Mouse (Mus musculus): ENCODE measurements around the gene Rnf186. TPM values are rescaled to one million over a fixed set of nuclear protein-coding genes. Genes with fewer than 3 reads are reported as not detected.
A peak's percentile ranks its signal among the peaks of the same experiment; 100 is the strongest.

The Rnf186 gene
- total RNA-seq (2022), result not detected

DNA sequence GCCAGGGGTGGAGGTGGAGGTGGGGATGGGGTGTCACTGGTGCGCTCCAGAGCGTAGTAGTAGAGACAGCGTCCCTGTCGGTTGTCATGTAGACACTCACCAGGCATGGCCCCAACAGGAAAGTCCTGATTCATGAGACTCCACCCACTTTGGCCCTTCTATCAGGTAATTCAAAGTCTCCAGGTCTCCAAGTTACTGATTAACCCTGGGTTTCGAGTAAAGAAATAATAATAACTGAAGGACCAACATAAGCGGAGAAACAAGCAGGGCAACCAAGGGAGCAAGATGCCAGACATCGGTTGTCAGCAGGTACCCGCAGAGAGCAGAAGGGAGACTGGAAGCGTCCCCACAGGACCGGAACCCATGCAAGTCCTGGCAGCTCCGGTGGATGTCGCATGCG, at the start of gene Rnf186:
Rnf186 (plus strand) TSS at position 247 of the 400 bp plus-strand sequence.
- DNase-seq, result no peak

- DNase-seq, result no peak
Observed at GRCm38 (mm10) chr4:138917282-138917681, 49.6 kb upstream of the Rnf186 start.

GRCm38 (mm10) chr4:138921254-138922130, 45.4 kb upstream of the Rnf186 start:
- DNase-seq, result no peak

GRCm38 (mm10) chr4:138922131-138922459, 44.8 kb upstream of the Rnf186 start:
- peak; percentile 86 for DNase-seq

DNA sequence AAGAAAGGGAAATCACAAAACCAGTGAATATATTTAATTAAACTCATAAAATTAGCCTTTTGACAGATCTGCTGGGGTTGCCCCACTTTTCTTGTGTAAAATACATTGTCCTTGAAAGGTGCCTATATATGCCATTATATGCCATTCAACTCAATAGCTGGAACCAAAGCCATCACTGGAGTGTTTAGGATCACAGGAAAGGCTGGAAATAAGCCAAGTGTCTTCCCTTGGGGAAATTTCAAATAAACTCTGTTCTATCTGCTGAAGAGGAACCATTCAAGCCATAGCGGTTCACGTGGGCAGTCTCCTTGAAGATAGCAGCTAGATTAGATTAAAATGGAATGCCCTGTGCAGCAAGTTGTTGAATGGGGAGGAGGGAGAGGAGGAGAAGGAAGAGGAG, 41.4 kb upstream of the Rnf186 start:
- DNase-seq, result no peak

GRCm38 (mm10) chr4:138933862-138934261, 33.0 kb upstream of the Rnf186 start:
- no peak for DNase-seq

DNA sequence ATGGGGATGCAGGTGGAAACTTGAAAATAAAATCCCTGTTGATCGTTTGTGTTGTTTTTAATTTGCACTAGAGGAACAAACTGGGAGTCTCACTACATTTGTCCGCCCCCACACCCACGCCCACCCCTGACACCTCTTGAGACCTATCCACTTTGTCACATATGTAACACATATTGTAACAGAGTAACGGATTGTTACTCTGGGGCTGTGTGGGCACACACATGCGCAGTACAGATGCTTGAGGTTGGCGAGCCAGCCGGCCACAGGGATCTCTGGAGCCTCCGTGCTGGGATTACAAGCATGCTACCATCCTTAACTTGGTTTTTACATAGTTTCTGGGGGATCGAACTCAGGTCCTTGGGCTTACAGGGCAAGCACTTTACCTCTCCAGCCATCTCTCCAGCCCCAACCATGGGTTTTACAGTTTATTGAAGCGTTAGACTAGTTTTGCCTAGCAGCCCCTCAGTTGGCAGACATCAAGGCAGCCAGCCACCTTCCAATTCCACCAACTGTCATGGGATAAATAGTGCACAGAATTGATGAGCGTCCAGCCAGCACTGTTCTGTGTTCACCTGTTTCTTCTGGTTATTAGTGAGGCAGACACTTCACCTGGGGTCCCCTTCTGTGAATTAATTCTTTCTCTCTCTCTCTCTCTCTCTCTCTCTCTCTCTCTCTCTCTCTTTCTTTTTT, 32.3 kb upstream of the Rnf186 start:
- DNase-seq, result no peak

DNA sequence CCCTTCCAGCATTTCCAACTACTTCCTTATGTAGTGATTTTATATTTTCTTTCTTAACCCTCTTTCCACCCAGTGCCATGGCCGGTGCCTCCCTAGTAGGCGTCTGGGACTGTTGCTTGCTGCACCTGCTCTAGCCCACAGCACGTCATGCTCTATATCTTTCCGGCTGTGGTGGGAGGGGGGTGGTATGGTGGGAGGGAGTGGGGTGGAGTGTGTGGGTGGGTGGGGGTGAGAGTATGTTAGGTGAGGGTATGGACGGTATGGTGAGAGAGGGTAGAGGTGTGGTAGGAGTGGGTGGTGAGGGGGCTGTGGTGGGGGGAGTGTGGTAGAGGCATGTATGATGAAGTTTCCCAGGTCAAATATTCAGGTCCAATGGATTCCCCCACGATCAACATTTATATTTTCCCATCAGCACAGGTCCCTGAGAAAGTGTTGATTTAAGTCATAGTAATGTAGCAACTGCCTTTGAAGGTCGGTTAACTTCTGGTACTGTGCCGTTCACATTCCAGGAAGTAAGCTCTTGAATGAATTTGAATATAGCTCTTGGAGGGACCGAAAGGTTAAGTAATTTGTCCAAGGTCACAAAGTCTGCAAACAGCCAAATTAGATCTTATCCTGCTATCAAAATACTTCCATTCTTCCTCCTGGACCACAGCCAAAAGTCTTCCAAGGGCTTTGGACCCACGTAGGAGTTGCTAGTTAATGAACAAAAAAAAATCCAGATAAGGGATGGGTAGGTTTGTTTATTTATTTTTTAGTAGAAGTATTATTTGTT, 28.2 kb upstream of the Rnf186 start:
- no peak for DNase-seq

DNA sequence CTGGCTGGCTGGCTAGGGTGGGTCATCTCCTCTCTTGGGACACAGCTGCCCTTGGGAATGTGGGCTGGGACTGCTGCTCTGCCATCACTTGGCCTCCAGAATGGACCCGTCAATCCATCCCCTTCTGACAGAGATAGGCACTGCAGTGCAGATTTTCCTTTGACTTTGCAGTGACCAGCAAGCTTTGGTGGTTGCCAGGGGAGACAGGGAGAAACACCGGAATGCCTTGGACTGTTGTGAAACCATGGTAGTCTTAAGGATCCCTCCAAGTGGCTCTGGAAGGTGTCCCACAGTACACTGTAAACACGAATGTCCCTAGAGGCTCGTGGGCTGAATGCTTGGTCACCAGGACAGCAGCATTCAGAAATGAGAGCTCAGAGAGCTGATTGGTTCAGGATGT, 27.4 kb upstream of the Rnf186 start:
- DNase-seq, result no peak

- DNase-seq, result no peak
Observed at GRCm38 (mm10) chr4:138941401-138941800, 25.5 kb upstream of the Rnf186 start.

- no peak for DNase-seq
Observed at GRCm38 (mm10) chr4:138941966-138942365, 24.9 kb upstream of the Rnf186 start.

DNA sequence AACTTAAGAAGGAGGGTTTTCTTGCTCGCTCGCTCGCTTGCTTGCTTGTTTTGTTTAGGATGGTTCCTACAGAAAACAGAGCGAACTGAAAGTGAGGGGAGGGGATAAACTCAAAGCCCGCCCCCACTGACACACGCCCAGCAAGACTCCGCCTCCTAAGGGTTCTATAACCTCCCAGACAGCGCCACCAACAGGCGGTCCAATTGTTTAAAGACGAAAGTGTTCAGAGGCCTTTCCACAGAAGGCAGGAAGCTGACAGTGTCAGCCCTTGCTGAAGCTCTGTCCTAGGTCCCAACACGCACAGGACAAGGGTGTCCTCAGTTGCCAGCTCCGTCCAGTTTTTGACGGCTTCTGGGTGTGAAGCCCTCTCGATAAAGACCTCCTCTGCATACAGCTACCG, 23.2 kb upstream of the Rnf186 start:
- DNase-seq, result peak; percentile 62

GRCm38 (mm10) chr4:138948257-138948656, 18.7 kb upstream of the Rnf186 start:
- no peak for DNase-seq

- DNase-seq, result no peak
Observed at GRCm38 (mm10) chr4:138958612-138959011, 8.3 kb upstream of the Rnf186 start.

- DNase-seq, result no peak
Observed at GRCm38 (mm10) chr4:138959120-138959519, 7.8 kb upstream of the Rnf186 start.

DNA sequence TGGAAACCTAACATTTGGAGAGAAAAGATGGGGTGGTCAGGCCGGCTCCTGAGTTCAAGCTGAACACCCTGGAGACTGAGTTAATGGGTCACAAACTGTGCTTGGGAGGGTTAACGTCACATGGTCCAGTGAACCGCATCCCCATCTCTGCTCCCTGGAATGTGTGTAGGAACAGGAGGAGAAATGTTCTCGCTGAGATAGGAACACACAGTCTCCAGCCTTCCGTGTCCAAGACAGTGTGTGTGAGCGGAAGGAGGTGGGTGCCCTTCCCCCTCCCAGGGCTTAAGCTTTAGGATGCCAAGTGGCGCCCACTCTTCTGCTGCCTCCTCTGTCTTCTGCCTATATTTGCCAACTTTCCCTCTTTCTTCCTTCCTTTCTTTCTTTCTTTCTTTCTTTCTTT, 7.0 kb upstream of the Rnf186 start:
- no peak for DNase-seq

DNA sequence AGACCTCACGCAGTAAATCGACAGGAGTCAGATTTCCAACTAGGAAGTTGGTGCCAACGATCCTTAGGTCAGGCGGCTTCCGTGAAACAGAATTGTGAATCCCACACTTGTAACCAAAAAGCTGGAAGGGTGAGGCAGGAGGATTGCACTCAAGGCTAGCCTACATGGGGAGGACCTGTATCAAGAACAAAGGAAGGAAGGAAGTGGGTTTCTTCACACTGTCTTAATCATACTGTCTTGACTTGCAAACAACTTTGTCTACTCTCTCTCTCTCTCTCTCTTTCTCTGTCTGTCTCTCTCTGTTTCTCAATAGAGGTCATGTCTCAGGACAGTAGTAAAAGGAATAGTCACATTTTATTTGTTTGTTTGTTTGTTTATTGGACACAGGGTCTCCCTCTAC, 4.2 kb upstream of the Rnf186 start:
- DNase-seq, result no peak

GRCm38 (mm10) chr4:138965871-138966270, 1.0 kb upstream of the Rnf186 start:
- no peak for DNase-seq

DNA sequence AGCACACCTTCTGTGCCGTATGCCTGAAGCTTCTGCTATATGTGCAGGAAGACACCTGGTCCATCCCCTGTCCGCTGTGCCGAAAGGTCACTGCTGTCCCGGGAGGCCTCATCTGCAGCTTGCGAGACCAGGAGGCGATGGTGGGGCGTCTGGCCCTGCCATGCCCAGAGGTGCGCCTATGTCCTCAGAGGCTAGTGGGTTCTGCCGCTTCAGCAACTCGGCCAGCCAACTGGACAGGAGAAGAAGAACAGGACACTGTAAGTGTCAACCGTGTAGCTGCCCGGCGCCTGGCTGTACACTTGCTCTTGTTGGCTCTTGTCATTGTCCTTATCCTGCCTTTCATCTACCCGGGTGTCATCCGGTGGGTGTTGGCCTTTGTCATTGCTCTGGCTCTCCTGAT, 573 bp downstream of the Rnf186 start:
- no peak for DNase-seq

GRCm38 (mm10) chr4:138968772-138969556, 2.1 kb downstream of the Rnf186 start:
- no peak for DNase-seq

GRCm38 (mm10) chr4:138969736-138970135, 2.8 kb downstream of the Rnf186 start:
- no peak for DNase-seq

DNA sequence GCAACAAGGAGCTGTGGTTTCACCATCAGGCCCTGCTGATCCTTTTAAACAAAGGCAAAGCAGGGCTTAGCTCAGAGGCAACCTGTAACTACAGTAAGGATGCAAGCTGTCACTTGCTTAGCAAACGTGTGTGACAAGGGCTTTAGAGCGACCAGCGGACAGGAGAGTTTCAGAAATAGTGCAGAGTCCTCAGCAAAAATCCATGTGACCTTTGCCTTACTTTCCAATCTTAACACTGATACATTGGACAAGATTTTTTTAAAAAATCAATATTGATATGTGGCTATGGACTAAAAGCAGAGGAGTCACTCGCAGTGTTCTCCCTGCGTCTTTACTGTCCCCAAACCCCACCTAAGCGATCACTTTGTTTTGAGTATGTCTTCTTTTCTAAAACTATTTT, 4.5 kb downstream of the Rnf186 start:
- DNase-seq, result no peak

Data from adrenal gland, adult 8-10 months (tissue).